Mouse (Mus musculus) cerebellum, postnatal 36 days (tissue): ENCODE results near the gene Ranbp1.
"Not testable (repeated sequence)": the region's sequence is repeated elsewhere in the genome, so short reads cannot be mapped to it uniquely, and the experiment has no call there.

Experiments used
- DNase-seq, 2 experiments: peaks; one replicate each; pipeline ENCODE4 v3.0.0; 2021 to 2022; ENCODE audit warnings: mixed read lengths in 2 of 2

The Ranbp1 gene

GRCm38 (mm10) chr16:18248433-18249363 lies at the start of gene Ranbp1, which contains the start of gene Trmt2a:
Gene Ranbp1, minus strand, starts transcription at chr16:18248732.
Gene Trmt2a, plus strand, starts transcription at chr16:18248679.
- DNase-seq = peak; percentile 96 to 98

GRCm38 (mm10) chr16:18289614-18290013 lies 41.1 kb upstream of the Ranbp1 start:
- DNase-seq = not testable (repeated sequence)

- peak; percentile 95 to 98 for DNase-seq
Observed at GRCm38 (mm10) chr16:18289067-18289588, 40.6 kb upstream of the Ranbp1 start, which contains the start of gene Dgcr8. Gene Dgcr8, minus strand, starts transcription at chr16:18289246.

- no peak for DNase-seq
Observed at GRCm38 (mm10) chr16:18288581-18289061, 40.1 kb upstream of the Ranbp1 start.

- DNase-seq = no peak
Observed at GRCm38 (mm10) chr16:18288166-18288565, 39.6 kb upstream of the Ranbp1 start.

- no peak for DNase-seq
Observed at GRCm38 (mm10) chr16:18275166-18275565, 26.6 kb upstream of the Ranbp1 start.

GRCm38 (mm10) chr16:18268182-18268581 lies 19.6 kb upstream of the Ranbp1 start:
- DNase-seq = no peak

- no peak for DNase-seq
Observed at GRCm38 (mm10) chr16:18265024-18265423, 16.5 kb upstream of the Ranbp1 start.

- no peak for DNase-seq
Observed at GRCm38 (mm10) chr16:18258221-18258620, 9.7 kb upstream of the Ranbp1 start, which contains the start of gene Gm49776. Gene Gm49776, minus strand, starts transcription at chr16:18258321.

GRCm38 (mm10) chr16:18253866-18254265 lies 5.3 kb upstream of the Ranbp1 start:
- no peak for DNase-seq

GRCm38 (mm10) chr16:18252736-18253135 lies 4.2 kb upstream of the Ranbp1 start:
- no peak for DNase-seq

GRCm38 (mm10) chr16:18250828-18251790 lies 2.6 kb upstream of the Ranbp1 start:
- no peak for DNase-seq

- DNase-seq = no peak
Observed at GRCm38 (mm10) chr16:18250231-18250630, 1.7 kb upstream of the Ranbp1 start.

GRCm38 (mm10) chr16:18249364-18249967 lies 934 bp upstream of the Ranbp1 start:
- DNase-seq = peak in 1 of 2 experiments; percentile 52

GRCm38 (mm10) chr16:18247521-18248399 lies 772 bp downstream of the Ranbp1 start:
- DNase-seq = no peak

- DNase-seq = no peak
Observed at GRCm38 (mm10) chr16:18241581-18241980, 7.0 kb downstream of the Ranbp1 start.

GRCm38 (mm10) chr16:18236676-18237501 lies 11.6 kb downstream of the Ranbp1 start:
- DNase-seq = no peak

GRCm38 (mm10) chr16:18235389-18236065 lies 13.0 kb downstream of the Ranbp1 start:
- DNase-seq = peak; percentile 70 to 74

- peak in 1 of 2 experiments; percentile 83 for DNase-seq
Observed at GRCm38 (mm10) chr16:18234671-18235388, 13.7 kb downstream of the Ranbp1 start, which contains the start of gene Zdhhc8. Gene Zdhhc8, minus strand, starts transcription at chr16:18235136.
